7 mouse cellular contexts compared by ENCODE assay signal in genomic region chr14:20930481-20931391, GRCm38 (mm10). TPM values are rescaled to one million over a fixed set of nuclear protein-coding genes. Genes with fewer than 3 reads are reported as not detected.
DNase-seq lines count a peak whose midpoint lies in the region; ATAC-seq and TF ChIP-seq lines count a peak whose summit lies in the region.

No protein-coding gene starts in this region.

- peaks cover 0 to 16% of the 10 kb centered on the region in 2 experiments; a peak in 2 of 4 replicates for H3K36me3 ChIP-seq in MEL (ENCODE audit: control insufficient read depth in 1 of 2, insufficient read depth in 2 of 2, low read length in 2 of 2)
- no peaks in the 10 kb centered on the region for H3K36me3 ChIP-seq in heart, embryonic 11.5 days (ENCODE audit: control insufficient read depth, insufficient read depth, low read length)
- H3K36me3 ChIP-seq in midbrain, embryonic 11.5 days (ENCODE audit: control insufficient read depth, insufficient read depth, low read length): no peaks in the 10 kb centered on the region

- TF ChIP-seq CTCF in MEL (IDR thresholded peaks at IDR 0.05 in 2 of 3, conservative IDR thresholded peaks at IDR 0.05 in 1 of 3; ENCODE audit: control insufficient read depth in 1 of 3, insufficient read depth in 1 of 3, low read depth in 2 of 3, low read length in 3 of 3, poor library complexity in 1 of 3, severe bottlenecking in 1 of 3): no peak

- H3K4me2 ChIP-seq in heart, embryonic 11.5 days: peak overlapping the region; percentile 83
- H3K4me2 ChIP-seq in midbrain, embryonic 11.5 days: peak overlapping the region; percentile 48

- H3K9ac ChIP-seq in MEL (ENCODE audit: control insufficient read depth, low read depth, low read length, poor library complexity, severe bottlenecking): peak overlapping the region; percentile 78
- peak overlapping the region; percentile 96 for H3K9ac ChIP-seq in heart, embryonic 11.5 days (ENCODE audit: low read depth, low read length)
- H3K9ac ChIP-seq in midbrain, embryonic 11.5 days (ENCODE audit: low read length): peak overlapping the region; percentile 72

- TF ChIP-seq EP300 in MEL (IDR thresholded peaks at IDR 0.05; ENCODE audit: low read depth in 1 of 2, low read length in 2 of 2): no peak

- no peak for TF ChIP-seq RAD21 in MEL (IDR thresholded peaks at IDR 0.05; ENCODE audit: low read depth, low read length)

- DNase-seq in MEL (ENCODE audit: low read depth, low spot score): peak; percentile 32
- peak; percentile 23 for DNase-seq in brain, adult 2 months (ENCODE audit: low read depth, low spot score)
- DNase-seq in kidney, postnatal 14 days: peak; percentile 15
- peak; percentile 84 for DNase-seq in midbrain, embryonic 11.5 days (ENCODE audit: low spot score, missing footprints)
- DNase-seq in B cell, adult 2 months: no peak
- no peak for DNase-seq in left cerebral cortex, adult 18-20 months (ENCODE audit: low spot score in 2 of 2)

- TF ChIP-seq POLR2A in MEL (IDR thresholded peaks at IDR 0.05; ENCODE audit: control insufficient read depth in 1 of 2, insufficient read depth in 1 of 2, low read depth in 1 of 2, low read length in 2 of 2, poor library complexity in 1 of 2): no peak

- no peaks in the 10 kb centered on the region for H3K9me3 ChIP-seq in MEL (replicated peaks; ENCODE audit: insufficient read depth, low read length)
- H3K9me3 ChIP-seq in heart, embryonic 11.5 days (replicated peaks; ENCODE audit: control insufficient read depth, low read length): no peaks in the 10 kb centered on the region
- H3K9me3 ChIP-seq in midbrain, embryonic 11.5 days (ENCODE audit: control insufficient read depth, low read length): no peaks in the 10 kb centered on the region

- no peak for ATAC-seq in heart, embryonic 11.5 days (replicated peaks; ENCODE audit: insufficient number of reproducible peaks, low FRiP score, low TSS enrichment)
- no peak for ATAC-seq in midbrain, embryonic 11.5 days (ENCODE audit: low FRiP score)

- H3K79me2 ChIP-seq in MEL (ENCODE audit: control insufficient read depth, insufficient read depth, low read length, poor library complexity): peaks cover 11% of the 10 kb centered on the region

- H3K4me3 ChIP-seq in MEL (ENCODE audit: control insufficient read depth in 1 of 2, insufficient read depth in 1 of 2, low read depth in 2 of 2, low read length in 2 of 2): peak overlapping the region; percentile 85 to 93
- H3K4me3 ChIP-seq in heart, embryonic 11.5 days (ENCODE audit: low read depth, low read length): peak overlapping the region; percentile 98
- peak overlapping the region; percentile 71 for H3K4me3 ChIP-seq in midbrain, embryonic 11.5 days (ENCODE audit: low read depth, low read length)

- no peaks in the 10 kb centered on the region for H3K27me3 ChIP-seq in MEL (ENCODE audit: control insufficient read depth in 1 of 2, insufficient read depth in 2 of 2, low read length in 2 of 2)
- no peaks in the 10 kb centered on the region for H3K27me3 ChIP-seq in heart, embryonic 11.5 days (ENCODE audit: control insufficient read depth, insufficient read depth, low read length)
- H3K27me3 ChIP-seq in midbrain, embryonic 11.5 days (ENCODE audit: control insufficient read depth, insufficient read depth, low read length): no peaks in the 10 kb centered on the region

- H3K4me1 ChIP-seq in MEL (ENCODE audit: control insufficient read depth in 1 of 2, insufficient read depth in 2 of 2, low read length in 2 of 2): peaks cover 11 to 19% of the 10 kb centered on the region in 2 experiments
- peaks cover 11% of the 10 kb centered on the region for H3K4me1 ChIP-seq in heart, embryonic 11.5 days (ENCODE audit: control insufficient read depth, insufficient read depth, low read length)
- H3K4me1 ChIP-seq in midbrain, embryonic 11.5 days (ENCODE audit: control insufficient read depth, insufficient read depth, low read length): peaks cover 8% of the 10 kb centered on the region

- peak overlapping the region; percentile 13 for H3K27ac ChIP-seq in MEL (ENCODE audit: control insufficient read depth, low read depth, low read length)
- H3K27ac ChIP-seq in heart, embryonic 11.5 days (ENCODE audit: low read depth, low read length): peak overlapping the region; percentile 96
- H3K27ac ChIP-seq in midbrain, embryonic 11.5 days (ENCODE audit: low read depth, low read length): no peak overlapping the region

- WGBS in heart, embryonic 11.5 days (ENCODE audit: insufficient replicate concordance): 8% methylated on average over 8 of the region's 8 CpGs
- 45% methylated on average over 8 of the region's 8 CpGs for WGBS in midbrain, embryonic 11.5 days

TF ChIP-seq in MEL, 35 proteins besides CTCF, POLR2A, EP300 and RAD21:
- TF ChIP-seq MAX (IDR thresholded peaks at IDR 0.05; ENCODE audit: low read length) (no peak), UBTF (IDR thresholded peaks at IDR 0.05; ENCODE audit: borderline replicate concordance, insufficient read depth, low read depth, low read length) (no peak), HCFC1 (IDR thresholded peaks at IDR 0.05; ENCODE audit: low read depth, low read length) (no peak), E2F4 (IDR thresholded peaks at IDR 0.05; ENCODE audit: borderline replicate concordance, low read depth, low read length) (no peak), KAT2A (conservative IDR thresholded peaks at IDR 0.05; ENCODE audit: low read depth, low read length) (no peak), USF1 (IDR thresholded peaks at IDR 0.05; ENCODE audit: low read depth, low read length) (no peak), ZNF384 (IDR thresholded peaks at IDR 0.05; ENCODE audit: low read depth, low read length) (no peak), BHLHE40 (IDR thresholded peaks at IDR 0.05; ENCODE audit: borderline replicate concordance, low read depth, low read length) (no peak), TAL1 (IDR thresholded peaks at IDR 0.05; ENCODE audit: low read length) (no peak), NELFE (IDR thresholded peaks at IDR 0.05; ENCODE audit: low read depth, low read length) (no peak), SMC3 (IDR thresholded peaks at IDR 0.05; ENCODE audit: low read depth, low read length) (no peak)

RNA-seq across cellular contexts. Expression of gene Vcl, which starts 1.5 kb away (rescaled TPM):
- 11.7 and 14.7 TPM in 2 replicates for total RNA-seq in MEL (2012; rRNA removed)
- 10 to 100 TPM in 1 of 2 experiments, not detected in 1; 30.3 TPM for polyA plus RNA-seq in MEL (2012; ENCODE audit: insufficient read depth in 1 of 2, insufficient read length in 2 of 2, low read depth in 1 of 2, low replicate concordance in 2 of 2, missing spikeins in 1 of 2)
- polyA plus RNA-seq in heart, embryonic 11.5 days (2014; fragmentation: Nextera tagmentation; extraction: Ambion mirVana): 78.8 and 101 TPM in 2 replicates
- 27.0 and 29.4 TPM in 2 replicates for polyA plus RNA-seq in midbrain, embryonic 11.5 days (2014; fragmentation: Nextera tagmentation; extraction: Ambion mirVana)
- 10 to 100 TPM; 21.7 to 26.0 TPM for total RNA-seq in left cerebral cortex, adult 18-20 months (2021)

Comparison
In these comparisons a context has a peak if more than half of its experiments do, and no peak if none do; other contexts are left out.
1. DNase-seq: peak in MEL (single experiment), brain, adult 2 months (single experiment), kidney, postnatal 14 days (single experiment) and midbrain, embryonic 11.5 days (single experiment); none in B cell, adult 2 months (0 of 2) and left cerebral cortex, adult 18-20 months (0 of 2).
2. Peak in every context shown above with its lines, with median percentiles within 50 percentile points of each other: H3K4me3 ChIP-seq and H3K9ac ChIP-seq.